Mouse (Mus musculus) liver, postnatal 0 days (tissue): ENCODE measurements at regions not wholly inside any gene's neighbourhood (a gene's known extent, or its start where the extent isn't known, plus 50 kb on each side); places are given as distances from the start of the nearest gene placed in this dataset.

ENCODE experiments used
- CTCF ChIP-seq: sonication (generic); IDR thresholded peaks from 2 replicates; pipeline ENCODE4 v1.5.1; 2016; ENCODE audit warnings: antibody characterized with exemption, low read depth
- EP300 ChIP-seq: IDR thresholded peaks from 2 replicates; pipeline ENCODE4 v1.6.1; 2016; ENCODE audit warnings: antibody characterized with exemption, low read depth, mild to moderate bottlenecking

DNA sequence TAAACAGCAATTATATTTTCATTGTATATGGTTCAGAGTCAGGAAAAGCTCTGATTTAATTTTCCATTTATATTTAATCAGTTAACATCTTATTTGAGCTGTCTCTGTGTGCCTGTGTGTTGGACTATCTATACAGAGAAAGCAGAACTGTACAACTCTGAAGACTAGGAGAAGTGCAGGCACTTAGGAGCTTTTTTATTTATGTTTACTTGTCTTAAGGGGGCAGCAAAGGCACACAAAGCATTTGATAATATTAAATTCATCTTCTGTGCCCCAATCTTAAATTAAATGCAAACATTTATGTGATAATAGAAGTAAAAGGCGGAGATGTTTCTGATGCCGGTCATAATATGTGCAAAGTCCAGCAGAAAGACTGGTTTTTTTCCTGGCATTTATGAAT is 751.3 kb upstream of the Nudt12 start:
- no peak for TF ChIP-seq EP300
- TF ChIP-seq CTCF, result no peak
